Mouse (Mus musculus) forebrain, embryonic 15.5 days (tissue): Measurements from ENCODE around the gene Sh3pxd2a. TPM values are rescaled to one million over a fixed set of nuclear protein-coding genes. Genes with fewer than 3 reads are reported as not detected.
A peak's percentile ranks its signal among the peaks of the same experiment; 100 is the strongest.

ENCODE experiments used
- ATAC-seq: fragments of 200-750 bp; cut with Nextera tagmentation; replicated peaks from 2 replicates; pipeline ENCODE4 v1.8.0; 2017; ENCODE audit warnings: mild to moderate bottlenecking, moderate TSS enrichment, moderate library complexity
- H3K27ac ChIP-seq: fragments of 300-500 bp; sonication (generic); replicated peaks from 2 replicates; pipeline ENCODE4 v1.5.1; 2015; ENCODE audit warnings: mild to moderate bottlenecking, inconsistent platforms
- H3K27me3 ChIP-seq: fragments of 300-500 bp; sonication (generic); 2 replicates; pipeline ENCODE4 v1.6.1; 2015; ENCODE audit warnings: inconsistent platforms
- H3K36me3 ChIP-seq: fragments of 300-500 bp; sonication (generic); 2 replicates; pipeline ENCODE4 v1.6.1; 2015; ENCODE audit warnings: mild to moderate bottlenecking, inconsistent platforms
- H3K4me1 ChIP-seq: fragments of 300-500 bp; sonication (generic); 2 replicates; pipeline ENCODE4 v1.6.1; 2015; ENCODE audit warnings: inconsistent platforms
- H3K4me2 ChIP-seq: fragments of 300-500 bp; sonication (generic); replicated peaks from 2 replicates; pipeline ENCODE4 v1.6.1; 2015; ENCODE audit warnings: mild to moderate bottlenecking, inconsistent platforms
- H3K4me3 ChIP-seq: fragments of 300-500 bp; sonication (generic); 2 replicates; pipeline ENCODE4 v1.5.1; 2015; ENCODE audit warnings: mild to moderate bottlenecking, inconsistent platforms
- H3K9ac ChIP-seq: fragments of 300-500 bp; sonication (generic); replicated peaks from 2 replicates; pipeline ENCODE4 v1.6.1; 2015; ENCODE audit warnings: mild to moderate bottlenecking, inconsistent platforms
- H3K9me3 ChIP-seq: fragments of 300-500 bp; sonication (generic); 2 replicates; pipeline ENCODE4 v1.6.1; 2016; ENCODE audit warnings: inconsistent platforms
- WGBS: fragments of 180-500 bp; shearing (Covaris S2); methylation state at CpG from one replicate; pipeline ENCODE4 v1.1.7; 2015; ENCODE audit warnings: mixed read lengths; 5-methylcytosine and 5-hydroxymethylcytosine counted together
- polyA plus RNA-seq: library from polyadenylated mRNA; unstranded; fragments of >200 nt; fragmentation: Nextera tagmentation; extraction: Ambion mirVana; gene quantifications from 2 replicates; pipeline ENCODE4 v1.2.1, GENCODE M21; 2015

The Sh3pxd2a gene
- polyA plus RNA-seq, 1 experiment from 2014 or later: 2.0 TPM

DNA sequence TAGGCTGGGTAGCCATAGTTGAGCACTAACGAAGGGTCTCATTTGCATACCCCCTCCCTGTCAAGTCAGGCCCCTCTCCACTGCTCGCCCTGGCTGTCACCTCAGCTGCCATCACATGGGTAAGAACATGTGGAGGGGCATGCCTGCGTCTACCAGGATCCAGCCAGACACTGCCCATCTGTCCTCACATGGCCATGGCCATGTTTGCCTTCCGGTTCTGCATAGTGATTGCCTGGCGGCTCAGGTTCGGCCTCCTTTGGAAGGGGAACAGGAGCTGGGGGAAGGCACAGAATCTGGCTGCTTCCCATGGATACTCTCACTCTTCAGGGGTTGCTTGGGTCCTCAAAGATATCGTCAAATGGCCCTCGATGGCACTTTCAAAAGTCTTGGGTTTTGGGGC is 233.5 kb downstream of the Sh3pxd2a start:
- no peak overlapping the region for H3K4me2 ChIP-seq
- no peak for ATAC-seq
- no peak overlapping the region for H3K4me3 ChIP-seq
- H3K27ac ChIP-seq: no peak overlapping the region
- H3K9ac ChIP-seq: no peak overlapping the region
- 75% methylated on average over 8 of the region's 8 CpGs for WGBS
- H3K36me3 ChIP-seq: no peaks in the 10 kb centered on the region
- no peaks in the 10 kb centered on the region for H3K9me3 ChIP-seq
- H3K27me3 ChIP-seq: no peaks in the 10 kb centered on the region
- peaks cover 9% of the 10 kb centered on the region for H3K4me1 ChIP-seq

DNA sequence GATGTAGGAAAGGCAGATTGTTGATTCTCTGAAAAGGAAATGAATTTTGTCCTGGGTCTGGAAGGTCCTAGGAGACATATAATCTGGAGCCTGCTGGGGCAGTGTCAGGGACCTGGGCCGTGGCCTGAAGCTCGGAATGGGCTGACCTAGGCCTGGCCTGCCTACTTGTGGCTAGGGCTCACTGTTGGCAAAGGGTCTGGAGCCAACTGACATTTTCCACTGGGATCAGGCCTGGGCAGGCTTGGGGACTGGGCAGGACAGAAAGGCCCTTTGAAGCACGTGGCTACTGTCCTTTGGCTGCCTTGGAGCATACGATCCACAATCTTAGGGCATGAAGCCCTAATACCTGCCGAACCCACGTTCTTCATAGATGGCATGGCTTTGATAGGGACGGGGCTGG is 234.1 kb downstream of the Sh3pxd2a start:
- Histone ChIP-seq H3K9ac (no peak overlapping the region), H3K27me3 (no peaks in the 10 kb centered on the region), H3K4me2 (no peak overlapping the region), H3K4me1 (peaks cover 9% of the 10 kb centered on the region), H3K9me3 (no peaks in the 10 kb centered on the region), H3K27ac (no peak overlapping the region), H3K4me3 (no peak overlapping the region), H3K36me3 (no peaks in the 10 kb centered on the region)
- WGBS: 95% methylated on average over 7 of the region's 7 CpGs
- ATAC-seq: no peak

DNA sequence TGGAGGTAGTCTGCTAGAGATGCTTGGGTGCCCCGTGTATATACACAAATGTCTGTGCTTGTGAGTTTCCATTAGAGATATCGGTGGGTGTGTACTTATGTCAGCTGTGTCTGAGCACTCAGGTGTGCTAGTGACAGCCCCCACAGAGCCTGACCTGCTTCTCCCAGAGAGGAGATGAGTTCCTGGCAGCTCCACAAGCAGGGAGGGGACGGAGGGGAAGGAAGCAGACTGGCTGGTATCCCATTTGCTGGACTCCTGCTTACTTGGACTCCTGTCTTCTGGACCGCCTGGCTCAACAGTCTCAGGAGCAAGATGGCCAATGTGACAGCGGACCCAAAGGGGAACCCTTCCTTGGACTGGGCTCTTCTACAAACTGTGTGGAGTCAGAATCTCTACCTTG is 234.7 kb downstream of the Sh3pxd2a start:
- no peak overlapping the region for H3K4me3 ChIP-seq
- no peak overlapping the region for H3K27ac ChIP-seq
- H3K27me3 ChIP-seq: no peaks in the 10 kb centered on the region
- peaks cover 9% of the 10 kb centered on the region for H3K4me1 ChIP-seq
- H3K9ac ChIP-seq: no peak overlapping the region
- WGBS: 76% methylated on average over 5 of the region's 5 CpGs
- H3K36me3 ChIP-seq: no peaks in the 10 kb centered on the region
- H3K4me2 ChIP-seq: no peak overlapping the region
- H3K9me3 ChIP-seq: no peaks in the 10 kb centered on the region
- no peak for ATAC-seq

DNA sequence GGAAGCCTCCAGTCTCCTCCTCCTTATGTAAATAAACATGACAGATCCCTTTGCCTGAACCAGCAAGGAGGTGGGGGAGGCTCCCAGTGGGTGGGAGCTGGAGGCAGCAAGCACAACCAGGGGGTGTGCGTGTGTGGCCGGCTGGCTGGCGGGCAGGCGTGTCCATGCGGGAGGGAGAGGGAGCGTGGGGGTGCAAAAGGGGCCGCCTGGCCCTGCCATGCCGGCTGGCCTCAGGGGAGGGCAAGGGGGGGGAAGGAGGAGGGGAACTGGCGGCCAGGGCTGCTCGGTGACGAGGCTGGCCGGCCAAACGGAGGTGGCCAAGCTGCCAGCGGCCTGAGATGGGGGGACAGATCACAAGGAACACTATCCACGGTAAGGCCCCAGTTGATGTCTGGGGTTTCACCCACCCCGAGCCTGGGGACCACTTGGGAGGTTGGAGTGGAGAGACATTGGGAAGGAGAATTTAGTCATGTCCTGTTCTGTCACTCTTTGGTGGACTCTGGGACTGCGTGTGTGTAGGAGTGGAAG is 235.4 kb downstream of the Sh3pxd2a start:
- Histone ChIP-seq H3K4me3 (no peak overlapping the region), H3K4me1 (peaks cover 9% of the 10 kb centered on the region), H3K9me3 (no peaks in the 10 kb centered on the region), H3K36me3 (no peaks in the 10 kb centered on the region), H3K27me3 (no peaks in the 10 kb centered on the region), H3K27ac (no peak overlapping the region), H3K4me2 (peak overlapping the region; percentile 31), H3K9ac (no peak overlapping the region)
- ATAC-seq: 0 out of 2 replicates have a peak, but pooled peaks have one; percentile 38
- WGBS: 9% methylated on average over 17 of the region's 17 CpGs

DNA sequence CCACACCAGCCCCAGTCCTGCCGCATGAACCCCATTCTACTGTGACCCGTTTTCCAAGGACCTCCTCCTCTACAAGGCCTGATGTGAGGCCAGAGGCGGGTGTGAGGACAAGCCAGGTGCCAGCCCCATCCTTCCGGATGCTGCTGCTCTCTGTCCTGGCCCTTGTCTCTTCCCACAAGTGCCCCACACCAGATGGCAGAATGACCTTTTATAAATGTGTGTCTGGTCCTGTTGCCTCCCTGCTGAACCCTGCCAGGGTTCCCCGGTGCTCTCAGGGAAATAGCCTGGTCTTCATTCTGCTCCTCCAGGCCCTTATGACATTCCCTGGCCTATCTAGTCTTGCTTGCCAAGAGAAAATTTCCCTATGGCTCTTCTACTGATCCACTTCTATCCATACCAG is 238.4 kb downstream of the Sh3pxd2a start:
- Histone ChIP-seq H3K4me3 (no peak overlapping the region), H3K4me2 (no peak overlapping the region), H3K27ac (no peak overlapping the region), H3K27me3 (no peaks in the 10 kb centered on the region), H3K36me3 (no peaks in the 10 kb centered on the region), H3K9ac (no peak overlapping the region), H3K4me1 (peaks cover 9% of the 10 kb centered on the region), H3K9me3 (no peaks in the 10 kb centered on the region)
- 84% methylated on average over 5 of the region's 5 CpGs for WGBS
- no peak for ATAC-seq

DNA sequence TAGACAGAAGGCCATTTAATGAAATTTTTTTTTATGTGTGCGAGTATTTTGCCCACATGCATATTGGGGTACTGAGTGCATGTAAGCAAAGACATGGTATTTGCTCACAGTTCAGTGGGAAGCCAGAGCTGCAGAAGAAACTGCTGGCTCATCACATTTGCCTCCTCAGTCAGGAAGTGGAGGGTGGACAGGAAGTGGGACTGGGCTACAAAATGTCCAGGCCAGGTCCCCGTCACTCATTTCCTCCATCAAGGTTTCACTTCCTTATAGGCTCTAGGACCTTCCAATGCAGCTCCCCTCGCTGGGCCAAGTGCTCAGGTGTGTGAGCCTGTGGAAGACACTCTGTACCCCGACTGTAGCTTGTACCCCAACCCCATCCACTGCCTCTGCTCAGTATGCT is 239.5 kb downstream of the Sh3pxd2a start:
- Histone ChIP-seq H3K36me3 (no peaks in the 10 kb centered on the region), H3K27ac (no peak overlapping the region), H3K4me3 (no peak overlapping the region), H3K27me3 (no peaks in the 10 kb centered on the region), H3K4me2 (no peak overlapping the region), H3K4me1 (peaks cover 9% of the 10 kb centered on the region), H3K9me3 (no peaks in the 10 kb centered on the region), H3K9ac (no peak overlapping the region)
- ATAC-seq: no peak
- 86% methylated on average over 4 of the region's 4 CpGs for WGBS

DNA sequence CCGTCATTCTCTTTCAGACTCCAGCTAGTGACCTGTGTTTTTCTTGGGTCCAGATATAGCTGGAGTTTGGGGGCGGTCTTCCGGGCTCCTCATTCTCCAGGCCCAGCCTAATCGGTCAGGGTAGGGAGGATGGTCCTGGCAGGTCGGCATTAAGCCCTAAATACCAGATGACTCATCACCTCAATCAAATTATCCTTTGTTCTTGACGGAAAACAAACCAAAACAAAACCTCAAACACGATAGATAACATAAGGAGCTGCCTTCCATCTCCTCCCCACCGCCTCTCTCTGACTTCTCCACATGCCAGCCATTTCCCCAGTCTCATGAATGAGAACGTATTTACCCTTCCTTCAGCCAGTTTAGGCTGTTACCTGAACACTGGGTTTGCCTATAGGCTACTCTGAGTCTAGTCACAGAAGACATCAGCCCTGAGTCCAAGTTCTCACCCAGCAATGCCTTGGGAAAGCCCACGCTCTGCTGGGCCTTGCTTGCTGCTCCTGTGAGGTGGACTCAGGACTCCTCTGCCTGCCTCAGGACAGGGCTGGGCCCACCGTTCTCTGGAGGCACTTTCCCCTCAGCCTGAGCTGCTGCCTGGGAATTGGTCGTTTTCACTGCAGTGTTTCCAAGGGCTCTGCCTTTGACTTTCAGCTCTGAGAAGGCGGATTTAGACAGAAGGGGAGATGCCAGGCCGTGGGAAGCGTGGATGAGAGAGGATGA is 241.2 kb downstream of the Sh3pxd2a start:
- no peaks in the 10 kb centered on the region for H3K27me3 ChIP-seq

DNA sequence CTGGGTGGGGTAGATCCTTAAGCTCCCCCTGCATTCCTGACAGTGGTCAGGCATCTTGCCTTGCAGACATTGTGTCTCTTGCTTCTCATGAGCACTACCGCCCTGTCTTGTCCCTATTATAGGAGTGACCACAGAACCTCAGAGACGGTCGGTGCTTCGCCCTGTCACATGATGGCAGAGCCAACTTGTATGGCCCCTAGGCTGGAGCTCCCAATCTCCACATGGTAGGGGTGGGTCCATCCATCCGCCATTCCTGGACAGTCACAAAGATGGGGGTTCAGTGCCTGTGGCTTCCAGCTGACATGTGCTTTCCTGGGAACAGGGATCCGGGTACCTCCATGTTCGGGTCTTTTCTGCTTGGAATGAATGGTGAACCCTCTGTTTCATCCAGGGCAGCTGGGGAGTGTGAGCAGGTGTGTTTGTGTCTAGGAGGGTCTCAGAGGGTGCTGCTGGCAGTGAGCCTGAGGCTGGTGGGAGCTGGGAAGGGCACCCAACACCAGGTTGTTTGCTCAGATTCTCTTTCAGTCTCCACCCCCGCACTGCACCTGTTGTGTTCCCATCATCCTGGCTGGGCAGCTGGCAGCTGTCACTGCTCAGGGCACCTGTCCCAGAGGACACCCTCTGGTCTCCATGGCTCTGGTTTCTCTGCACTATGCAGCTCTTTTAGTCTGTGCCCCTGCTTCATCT is 241.9 kb downstream of the Sh3pxd2a start:
- no peaks in the 10 kb centered on the region for H3K4me1 ChIP-seq
- WGBS: 86% methylated on average over 8 of the region's 8 CpGs
- no peaks in the 10 kb centered on the region for H3K9me3 ChIP-seq
- ATAC-seq: no peak
- H3K27me3 ChIP-seq: no peaks in the 10 kb centered on the region
- H3K9ac ChIP-seq: no peak overlapping the region
- H3K4me2 ChIP-seq: no peak overlapping the region
- H3K36me3 ChIP-seq: no peaks in the 10 kb centered on the region
- H3K4me3 ChIP-seq: no peak overlapping the region
- no peak overlapping the region for H3K27ac ChIP-seq

More for the DNA sequence above, 241.2 kb downstream of the Sh3pxd2a start:
- Histone ChIP-seq H3K4me2 (no peak overlapping the region), H3K4me1 (no peaks in the 10 kb centered on the region), H3K36me3 (no peaks in the 10 kb centered on the region), H3K4me3 (no peak overlapping the region), H3K9me3 (no peaks in the 10 kb centered on the region), H3K9ac (no peak overlapping the region), H3K27ac (no peak overlapping the region)
- 70% methylated on average over 15 of the region's 15 CpGs for WGBS
- ATAC-seq: no peak

DNA sequence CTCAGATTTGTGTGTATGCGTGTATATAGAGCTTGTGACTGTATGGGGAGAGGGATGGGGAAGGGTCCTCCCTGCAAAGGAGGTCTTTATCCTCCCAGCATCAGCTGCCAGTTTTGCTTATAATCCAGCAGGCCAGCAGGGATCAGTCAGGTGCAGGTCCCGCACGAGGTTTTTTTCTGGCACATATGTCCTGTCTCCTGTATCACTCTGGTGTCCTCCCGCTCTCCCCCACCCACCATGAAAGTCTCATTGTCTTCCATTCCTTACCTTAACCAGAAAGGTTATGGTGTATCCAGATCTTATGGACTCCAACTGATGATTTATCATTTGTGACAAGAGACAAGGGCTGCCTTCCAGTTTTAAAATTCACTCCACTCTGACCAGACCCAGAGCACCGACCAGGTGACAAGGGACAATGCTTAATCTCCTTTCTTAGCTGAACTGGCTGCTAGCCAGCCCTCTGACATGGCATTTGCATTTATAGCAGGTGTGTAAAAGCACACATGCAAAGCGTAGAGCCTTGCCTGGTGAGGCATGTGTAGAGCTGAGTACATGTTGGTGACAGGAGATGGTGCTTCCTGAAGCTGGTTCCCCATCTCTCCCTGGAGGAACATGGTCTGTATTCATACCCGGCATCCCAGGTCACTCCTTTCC is 242.6 kb downstream of the Sh3pxd2a start:
- Histone ChIP-seq H3K27me3 (no peaks in the 10 kb centered on the region), H3K9me3 (no peaks in the 10 kb centered on the region), H3K27ac (no peak overlapping the region), H3K36me3 (no peaks in the 10 kb centered on the region), H3K4me3 (no peak overlapping the region), H3K9ac (no peak overlapping the region), H3K4me1 (no peaks in the 10 kb centered on the region), H3K4me2 (no peak overlapping the region)
- ATAC-seq: no peak
- 67% methylated on average over 7 of the region's 7 CpGs for WGBS

DNA sequence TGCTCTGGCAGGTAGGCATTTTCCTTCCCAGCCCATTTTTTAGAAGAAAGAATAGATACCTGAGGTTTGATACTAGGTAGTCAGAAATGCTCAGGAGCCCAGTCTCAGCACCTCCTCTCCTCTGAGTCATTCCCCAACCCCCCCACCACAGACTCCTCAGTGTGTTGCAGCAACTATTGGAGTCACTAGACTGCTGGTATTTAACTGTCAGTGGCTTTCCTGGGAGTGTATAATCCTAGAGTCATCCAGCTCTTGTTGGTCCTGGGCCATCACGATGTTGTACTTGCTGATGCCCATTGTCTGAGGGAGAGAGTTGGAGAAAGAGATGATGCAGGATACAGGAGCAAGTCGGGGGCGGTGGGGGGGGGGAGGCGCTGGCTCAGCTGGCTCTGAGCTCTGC is 243.2 kb downstream of the Sh3pxd2a start:
- WGBS: 81% methylated on average over 4 of the region's 4 CpGs
- no peak overlapping the region for H3K27ac ChIP-seq
- H3K9ac ChIP-seq: no peak overlapping the region

DNA sequence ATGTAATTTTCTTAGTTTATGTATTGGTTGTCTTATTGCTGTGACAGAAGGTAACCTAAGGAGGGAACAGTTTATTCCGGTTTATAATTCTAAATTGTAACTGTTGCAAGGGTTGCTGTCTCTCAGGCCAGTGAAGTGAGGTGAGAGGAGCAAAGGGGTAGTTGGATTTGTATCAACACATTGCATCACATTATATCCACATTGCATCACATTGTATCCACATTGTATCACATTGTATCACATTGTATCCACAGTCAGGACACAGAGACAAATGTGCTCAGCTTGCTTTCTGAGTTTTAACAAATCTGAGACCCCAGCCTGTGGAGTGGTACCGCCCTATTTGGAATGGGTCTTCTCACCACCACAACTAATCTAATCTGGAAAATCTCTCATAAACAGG is 244.0 kb downstream of the Sh3pxd2a start:
- H3K9ac ChIP-seq: no peak overlapping the region
- no peaks in the 10 kb centered on the region for H3K4me1 ChIP-seq
- no peak for ATAC-seq
- no peaks in the 10 kb centered on the region for H3K9me3 ChIP-seq
- H3K4me2 ChIP-seq: no peak overlapping the region
- no peak overlapping the region for H3K27ac ChIP-seq
- WGBS: 95% methylated on average over 2 of the region's 2 CpGs
- H3K36me3 ChIP-seq: no peaks in the 10 kb centered on the region
- no peaks in the 10 kb centered on the region for H3K27me3 ChIP-seq
- no peak overlapping the region for H3K4me3 ChIP-seq

More for the DNA sequence above, 243.2 kb downstream of the Sh3pxd2a start:
- no peaks in the 10 kb centered on the region for H3K27me3 ChIP-seq
- no peaks in the 10 kb centered on the region for H3K9me3 ChIP-seq
- H3K4me2 ChIP-seq: no peak overlapping the region
- no peaks in the 10 kb centered on the region for H3K4me1 ChIP-seq
- ATAC-seq: no peak
- H3K4me3 ChIP-seq: no peak overlapping the region
- no peaks in the 10 kb centered on the region for H3K36me3 ChIP-seq

DNA sequence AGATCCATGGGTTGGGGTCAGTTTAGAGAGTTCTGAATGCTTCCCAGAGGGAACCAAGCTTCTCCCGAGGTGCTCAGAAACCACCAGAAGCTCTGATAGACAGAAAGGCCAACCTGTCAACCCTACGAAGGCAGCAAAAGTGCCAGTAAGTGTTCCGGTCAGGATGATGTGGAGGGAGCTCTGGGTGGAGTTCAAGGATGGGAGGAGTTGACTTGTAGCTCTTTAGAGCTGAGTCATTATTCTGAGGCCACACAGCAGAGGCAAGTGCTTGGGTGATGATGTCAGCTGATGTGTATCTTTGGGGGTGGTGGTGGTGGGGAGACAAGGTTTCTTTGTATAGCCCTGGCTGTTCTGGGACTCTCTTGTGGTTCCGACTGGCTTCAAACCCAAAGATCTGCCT is 244.6 kb downstream of the Sh3pxd2a start:
- H3K27me3 ChIP-seq: no peaks in the 10 kb centered on the region
- no peak overlapping the region for H3K4me2 ChIP-seq
- no peak for ATAC-seq
- 88% methylated on average over 4 of the region's 4 CpGs for WGBS
- no peak overlapping the region for H3K27ac ChIP-seq
- no peaks in the 10 kb centered on the region for H3K4me1 ChIP-seq
- no peaks in the 10 kb centered on the region for H3K36me3 ChIP-seq
- H3K9me3 ChIP-seq: no peaks in the 10 kb centered on the region
- H3K4me3 ChIP-seq: no peak overlapping the region
- H3K9ac ChIP-seq: no peak overlapping the region
